In the genomic region with DNA sequence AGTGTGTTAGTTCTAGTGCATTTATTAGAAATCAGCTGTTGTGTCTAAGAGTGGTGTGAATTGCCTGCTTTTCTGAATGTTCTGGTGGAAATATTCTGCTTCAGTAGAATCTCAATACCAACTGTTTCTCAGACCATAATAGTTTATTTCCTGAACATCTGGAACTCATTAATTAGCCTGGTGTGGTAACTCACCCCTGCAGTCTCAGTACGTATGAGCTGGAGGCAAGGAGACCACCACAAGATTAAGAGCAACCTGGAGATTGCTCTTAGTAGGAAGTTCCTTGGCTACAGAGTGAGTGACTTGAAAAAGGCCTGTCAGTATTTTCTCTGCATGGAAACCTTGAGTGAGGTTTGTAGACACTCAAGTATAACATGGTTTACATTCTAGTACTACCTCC, we compare ENCODE assay signal across 25 mouse cellular contexts.
"Had no signal": no experiment of that assay in that cellular context is flagged by ENCODE, and none has a peak within 500 bp of the region (broad histone marks: within the 10 kb centered on the region; RNA-seq: fewer than 3 reads in every experiment).

No protein-coding gene starts in this region.

- H3K9ac ChIP-seq: heart, embryonic 13.5 days; heart, embryonic 15.5 days; hindbrain, embryonic 13.5 days; hindbrain, embryonic 15.5 days; liver, embryonic 14.5 days had no signal

- H3K4me3 ChIP-seq: heart, adult 2 months; heart, embryonic 13.5 days; heart, embryonic 15.5 days; hindbrain, embryonic 13.5 days; hindbrain, embryonic 15.5 days; layer of hippocampus, adult 2 months; left cerebral cortex, adult 2 months had no signal

- H3K36me3 ChIP-seq: heart, embryonic 13.5 days; heart, embryonic 15.5 days; hindbrain, embryonic 13.5 days; hindbrain, embryonic 15.5 days had no signal

- H3K4me1 ChIP-seq: heart, embryonic 13.5 days; heart, embryonic 15.5 days had no signal

- H3K9me3 ChIP-seq: heart, embryonic 13.5 days; heart, embryonic 15.5 days; hindbrain, embryonic 13.5 days; hindbrain, embryonic 15.5 days had no signal

- H3K4me2 ChIP-seq: heart, embryonic 11.5 days; heart, embryonic 13.5 days; heart, embryonic 15.5 days; hindbrain, embryonic 13.5 days; hindbrain, embryonic 15.5 days; liver, embryonic 11.5 days had no signal

- H3K27me3 ChIP-seq: heart, embryonic 13.5 days; heart, embryonic 15.5 days; hindbrain, embryonic 13.5 days; hindbrain, embryonic 15.5 days had no signal

- DNase-seq: gastrocnemius, postnatal 14 days; gastrocnemius, postnatal 36 days; heart, adult 11 months; heart, adult 2 months; heart, postnatal 14 days; heart, postnatal 36 days; kidney, adult 11 months; kidney, adult 2 months; kidney, adult 9 months; kidney, postnatal 10 days; kidney, postnatal 25 days; kidney, postnatal 4 days; liver; lung, adult 18-20 months had no signal

- ATAC-seq: hindbrain, postnatal 0 days; intestine, embryonic 16.5 days had no signal

- H3K27ac ChIP-seq: heart, adult 2 months; heart, embryonic 13.5 days; heart, embryonic 15.5 days; hindbrain, embryonic 13.5 days; hindbrain, embryonic 15.5 days; hindbrain, postnatal 0 days; layer of hippocampus, adult 2 months; left cerebral cortex, adult 2 months; liver, embryonic 14.5 days had no signal
